Mouse (Mus musculus): Measurements from ENCODE around the gene Gbf1.

DNA sequence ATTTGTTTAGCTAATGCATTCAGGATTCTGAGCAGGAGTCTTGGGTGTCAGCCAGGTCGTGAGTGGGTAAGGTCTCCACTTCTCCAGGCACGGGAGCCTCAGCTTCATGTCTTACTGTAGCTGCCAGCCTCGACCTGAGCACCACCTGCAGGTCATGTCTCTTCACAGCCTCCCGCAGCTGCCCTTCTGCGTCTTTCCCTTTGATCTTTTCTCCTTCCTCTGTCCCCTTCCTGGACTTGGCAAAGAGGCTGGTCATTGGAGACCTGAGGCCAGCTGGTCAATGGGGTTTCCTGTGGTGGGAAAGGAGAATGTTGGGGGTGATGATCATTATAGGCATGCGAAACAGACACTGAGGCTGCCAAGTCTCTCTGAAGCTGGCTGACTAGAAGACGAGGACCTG, 96.7 kb downstream of the Gbf1 start:
- TF ChIP-seq CTCF (IDR thresholded peaks at IDR 0.05; ENCODE audit: low read depth), result peak; percentile 51
- TF ChIP-seq EP300 (IDR thresholded peaks at IDR 0.05; ENCODE audit: low read depth), result no peak

Data from liver, postnatal 0 days (tissue).